ENCODE assay signal across 8 mouse cellular contexts in the genomic region with DNA sequence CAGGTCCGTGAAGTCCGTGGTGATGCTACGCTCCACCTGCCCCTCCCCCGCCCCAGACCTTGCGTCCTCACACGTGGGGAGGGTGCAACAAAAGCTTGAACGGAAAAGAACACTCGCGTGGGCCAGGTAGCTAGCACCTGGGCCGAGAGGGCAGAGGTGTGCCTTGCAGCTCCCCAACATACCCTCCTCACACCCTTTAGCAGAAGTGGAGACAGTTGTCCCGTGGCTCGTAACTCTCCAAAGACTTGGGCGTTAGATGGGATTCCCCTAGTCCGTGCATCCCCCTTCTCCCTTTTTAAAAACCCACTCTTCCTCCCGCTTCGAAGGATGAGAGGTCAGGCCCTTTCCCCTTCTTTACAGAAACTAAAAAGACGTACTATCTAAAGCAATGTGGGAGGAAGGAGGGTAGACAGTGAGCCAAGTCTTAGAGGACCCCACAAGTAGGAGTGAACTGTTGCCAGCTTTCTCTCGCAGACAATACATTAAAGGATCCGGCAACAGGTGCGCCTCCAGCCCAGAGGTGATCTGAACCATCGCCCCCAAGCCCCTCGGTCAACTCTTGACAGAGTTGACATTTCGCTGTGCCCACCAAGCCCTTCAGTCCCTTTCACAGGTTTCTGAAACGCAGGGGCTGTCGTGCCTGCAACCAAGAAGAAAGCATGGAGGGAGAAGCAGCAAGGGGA. TPM values are rescaled to one million over a fixed set of nuclear protein-coding genes. Genes with fewer than 3 reads are reported as not detected.
DNase-seq lines count a peak whose midpoint lies in the region; ATAC-seq and TF ChIP-seq lines count a peak whose summit lies in the region.

No protein-coding gene starts in this region.

- intact Hi-C loops in left cerebral cortex, postnatal 4 days (cut with DNase I), result loop anchor here (5.0 to 10.0 kb wide), 3 partner anchors 719 to 998 kb away; no protein-coding TSS in a partner anchor

- no peak for TF ChIP-seq POLR2A in bone marrow macrophage, adult 2 months (IDR thresholded peaks at IDR 0.05; ENCODE audit: borderline replicate concordance, low read depth, low read length)

- H3K27ac ChIP-seq in kidney, postnatal 0 days, result no peak overlapping the region
- H3K27ac ChIP-seq in bone marrow macrophage, adult 2 months (ENCODE audit: insufficient read depth, low read depth, low read length), result no peak overlapping the region
- H3K27ac ChIP-seq in heart, embryonic 13.5 days (replicated peaks), result no peak overlapping the region
- H3K27ac ChIP-seq in liver, postnatal 0 days (ENCODE audit: low read depth), result no peak overlapping the region

- no peaks in the 10 kb centered on the region for H3K9me3 ChIP-seq in kidney, postnatal 0 days (replicated peaks; ENCODE audit: low read length)
- no peaks in the 10 kb centered on the region for H3K9me3 ChIP-seq in heart, embryonic 13.5 days
- H3K9me3 ChIP-seq in liver, postnatal 0 days (ENCODE audit: low read length), result no peaks in the 10 kb centered on the region; the same call in 1 of the 2 replicates

- no peak for DNase-seq in kidney, postnatal 0 days (ENCODE audit: low spot score)
- DNase-seq in kidney, adult 11 months, result no peak
- no peak for DNase-seq in liver, postnatal 0 days
- no peak for DNase-seq in adrenal gland, adult (ENCODE audit: inconsistent age in 2 of 2, low spot score in 1 of 2)
- no peak for DNase-seq in left cerebral cortex, postnatal 4 days
- no peak for DNase-seq in testis, postnatal 14 days (ENCODE audit: low spot score)

- no peak for TF ChIP-seq CTCF in kidney, postnatal 0 days (IDR thresholded peaks at IDR 0.05; ENCODE audit: low read depth)
- TF ChIP-seq CTCF in bone marrow macrophage, adult 2 months (IDR thresholded peaks at IDR 0.05; ENCODE audit: low read depth, low read length), result no peak
- TF ChIP-seq CTCF in liver, postnatal 0 days (IDR thresholded peaks at IDR 0.05; ENCODE audit: low read depth), result no peak

- ATAC-seq in kidney, postnatal 0 days (replicated peaks; ENCODE audit: low FRiP score, low read depth), result no peak
- no peak; the same call in 1 of the 2 replicates for ATAC-seq in heart, embryonic 13.5 days (ENCODE audit: extremely low read depth, insufficient number of reproducible peaks, low FRiP score, low TSS enrichment)
- no peak for ATAC-seq in liver, postnatal 0 days

- 0 out of 2 replicates have a peak, but pooled peaks cover 6% of the 10 kb centered on the region for H3K4me1 ChIP-seq in kidney, postnatal 0 days (replicated peaks; ENCODE audit: insufficient read depth, low read length)
- no peaks in the 10 kb centered on the region for H3K4me1 ChIP-seq in bone marrow macrophage, adult 2 months (ENCODE audit: control insufficient read depth, insufficient read depth, low read length)
- H3K4me1 ChIP-seq in heart, embryonic 13.5 days, result peaks cover 25% of the 10 kb centered on the region
- H3K4me1 ChIP-seq in liver, postnatal 0 days (ENCODE audit: insufficient read depth), result peaks cover 19% of the 10 kb centered on the region

- no peaks in the 10 kb centered on the region for H3K36me3 ChIP-seq in kidney, postnatal 0 days (ENCODE audit: insufficient read depth, low read length)
- H3K36me3 ChIP-seq in heart, embryonic 13.5 days, result no peaks in the 10 kb centered on the region
- no peaks in the 10 kb centered on the region for H3K36me3 ChIP-seq in liver, postnatal 0 days (replicated peaks; ENCODE audit: insufficient read depth, low read length)

- no peak for TF ChIP-seq EP300 in liver, postnatal 0 days (IDR thresholded peaks at IDR 0.05; ENCODE audit: low read depth)

- peak overlapping the region; percentile 69 for H3K4me3 ChIP-seq in kidney, postnatal 0 days (replicated peaks; ENCODE audit: low read depth, low read length)
- peak overlapping the region; percentile 75 for H3K4me3 ChIP-seq in bone marrow macrophage, adult 2 months (ENCODE audit: insufficient read depth, low read length)
- H3K4me3 ChIP-seq in heart, embryonic 13.5 days, result peak overlapping the region; percentile 84
- peak overlapping the region; percentile 68 for H3K4me3 ChIP-seq in liver, postnatal 0 days (ENCODE audit: low read depth, low read length)

- H3K4me2 ChIP-seq in kidney, postnatal 0 days (ENCODE audit: low read length), result peak overlapping the region; percentile 99
- peak overlapping the region; percentile 99 for H3K4me2 ChIP-seq in heart, embryonic 13.5 days
- H3K4me2 ChIP-seq in liver, postnatal 0 days (ENCODE audit: low read depth, low read length), result peak overlapping the region; percentile 91

- H3K27me3 ChIP-seq in kidney, postnatal 0 days (ENCODE audit: insufficient read depth, low read length), result peaks cover 32% of the 10 kb centered on the region
- H3K27me3 ChIP-seq in heart, embryonic 13.5 days (replicated peaks), result peaks cover 37% of the 10 kb centered on the region
- H3K27me3 ChIP-seq in liver, postnatal 0 days (ENCODE audit: insufficient read depth, low read length), result peaks cover 58% of the 10 kb centered on the region

- peak overlapping the region; percentile 38; the same call in 1 of the 2 replicates for H3K9ac ChIP-seq in kidney, postnatal 0 days (ENCODE audit: low read depth, low read length)
- peak overlapping the region; percentile 90 for H3K9ac ChIP-seq in heart, embryonic 13.5 days
- H3K9ac ChIP-seq in liver, postnatal 0 days (replicated peaks), result peak overlapping the region; percentile 68

- 0% methylated on average over 25 of the region's 25 CpGs for WGBS in kidney, postnatal 0 days
- WGBS in heart, embryonic 13.5 days, result under 1% methylated on average over 25 of the region's 25 CpGs
- 1% methylated on average over 25 of the region's 25 CpGs for WGBS in liver, postnatal 0 days (ENCODE audit: insufficient replicate concordance)

RNA-seq across cellular contexts. Expression of a gene that starts 8.5 kb away (rescaled TPM):
- 1.9 and 2.0 TPM in 2 replicates for polyA plus RNA-seq in kidney, postnatal 0 days (2015; fragmentation: Nextera tagmentation; extraction: Ambion mirVana)
- polyA plus RNA-seq in bone marrow macrophage, adult 2 months (2012; ENCODE audit: insufficient read depth, insufficient read length, missing spikeins), result 0.75 and 1.0 TPM in 2 replicates
- polyA plus RNA-seq in heart, embryonic 13.5 days (2015; fragmentation: Nextera tagmentation; extraction: Ambion mirVana), result 2.3 and 2.6 TPM in 2 replicates
- 0.18 and 0.27 TPM in 2 replicates for polyA plus RNA-seq in liver, postnatal 0 days (2015; fragmentation: Nextera tagmentation; extraction: Ambion mirVana)
- total RNA-seq in left cerebral cortex, postnatal 4 days (2021), result 10 to 100 TPM; 78.0 to 87.9 TPM

Comparison
In these comparisons a context has a peak if more than half of its experiments do, and no peak if none do; other contexts are left out.
1. H3K9ac ChIP-seq: peak in every context shown above with its lines; median percentile 90 in heart, embryonic 13.5 days; 68 in liver, postnatal 0 days; 38 in kidney, postnatal 0 days.